Mouse (Mus musculus) hindbrain, embryonic 16.5 days (tissue): ENCODE results near the gene Ppm1b. TPM values are rescaled to one million over a fixed set of nuclear protein-coding genes. Genes with fewer than 3 reads are reported as not detected.

ENCODE experiments used
- ATAC-seq: fragments of 200-750 bp; cut with Nextera tagmentation; 2 replicates; pipeline ENCODE4 v1.8.0; 2017; ENCODE audit warnings: moderate TSS enrichment, moderate library complexity
- H3K27ac ChIP-seq: fragments of 300-500 bp; sonication (generic); 2 replicates; pipeline ENCODE4 v1.5.1; 2014; ENCODE audit warnings: low read depth, mild to moderate bottlenecking, control low read depth, low read length, moderate library complexity
- H3K27me3 ChIP-seq: fragments of 300-500 bp; sonication (generic); replicated peaks from 2 replicates; pipeline ENCODE4 v1.6.1; 2014; ENCODE audit warnings: low read length; ENCODE audit not compliant: control insufficient read depth, insufficient read depth
- H3K36me3 ChIP-seq: fragments of 300-500 bp; sonication (generic); 2 replicates; pipeline ENCODE4 v1.6.1; 2014; ENCODE audit warnings: mild to moderate bottlenecking, low read length, moderate library complexity, mixed read lengths; ENCODE audit not compliant: control insufficient read depth, insufficient read depth
- H3K4me1 ChIP-seq: fragments of 300-500 bp; sonication (generic); 2 replicates; pipeline ENCODE4 v1.6.1; 2014; ENCODE audit warnings: low read depth, low read length; ENCODE audit not compliant: control insufficient read depth, insufficient read depth
- H3K4me2 ChIP-seq: fragments of 300-500 bp; sonication (generic); 2 replicates; pipeline ENCODE4 v1.6.1; 2014; ENCODE audit warnings: mild to moderate bottlenecking, low read length, control low read depth, moderate library complexity
- H3K4me3 ChIP-seq: fragments of 300-500 bp; sonication (generic); 2 replicates; pipeline ENCODE4 v1.5.1; 2014; ENCODE audit warnings: mild to moderate bottlenecking, low read length, control low read depth, moderate library complexity
- H3K9ac ChIP-seq: fragments of 300-500 bp; sonication (generic); 2 replicates; pipeline ENCODE4 v1.6.1; 2014; ENCODE audit warnings: low read depth, mild to moderate bottlenecking, control low read depth, low read length, moderate library complexity
- H3K9me3 ChIP-seq: fragments of 300-500 bp; sonication (generic); 2 replicates; pipeline ENCODE4 v1.6.1; 2014; ENCODE audit warnings: mild to moderate bottlenecking, low read length, moderate library complexity; ENCODE audit not compliant: control insufficient read depth
- WGBS: fragments of 180-500 bp; shearing (Covaris S2); extraction: QIAGEN DNeasy Blood & Tissue Kit; methylation state at CpG from one replicate; pipeline ENCODE4 v1.1.7; 2014; 5-methylcytosine and 5-hydroxymethylcytosine counted together
- polyA plus RNA-seq: library from polyadenylated mRNA; unstranded; fragments of >200 nt; fragmentation: Nextera tagmentation; extraction: Ambion mirVana; gene quantifications from 2 replicates; pipeline ENCODE4 v1.2.1, GENCODE M21; 2015

Gene Ppm1b
- polyA plus RNA-seq, 1 experiment from 2014 or later, result 74.5 TPM

DNA sequence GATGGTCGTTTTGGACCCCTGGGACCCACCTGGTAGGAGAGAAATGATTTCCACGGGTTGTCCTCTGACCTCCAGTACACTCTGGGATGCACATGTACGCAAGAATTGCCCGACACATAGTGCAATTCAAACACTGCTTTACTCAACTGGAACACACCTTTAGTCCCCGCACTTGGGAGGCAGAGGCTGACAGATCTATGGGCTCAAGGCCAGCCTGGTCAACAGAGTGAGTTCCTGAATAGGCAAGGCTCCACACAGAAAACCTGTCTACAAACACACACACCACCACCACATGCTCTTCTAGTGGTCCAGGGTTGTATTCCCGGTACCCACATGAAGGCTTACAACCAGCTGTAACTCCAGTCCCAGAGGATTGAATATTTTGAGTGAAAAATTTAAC, 68.6 kb downstream of the Ppm1b start:
- Histone ChIP-seq H3K4me1 (no peaks in the 10 kb centered on the region), H3K9me3 (no peaks in the 10 kb centered on the region), H3K9ac (no peak overlapping the region), H3K4me2 (no peak overlapping the region), H3K36me3 (no peaks in the 10 kb centered on the region), H3K27me3 (no peaks in the 10 kb centered on the region), H3K4me3 (no peak overlapping the region), H3K27ac (no peak overlapping the region)
- ATAC-seq, result no peak
- WGBS, result 93% methylated on average over 6 of the region's 6 CpGs

GRCm38 (mm10) chr17:85026436-85026835, 69.9 kb downstream of the Ppm1b start:
- H3K36me3 ChIP-seq, result no peaks in the 10 kb centered on the region
- H3K27me3 ChIP-seq, result no peaks in the 10 kb centered on the region
- no peaks in the 10 kb centered on the region for H3K9me3 ChIP-seq
- 89% methylated on average over 6 of the region's 6 CpGs for WGBS
- H3K4me2 ChIP-seq, result no peak overlapping the region
- ATAC-seq, result no peak
- H3K4me3 ChIP-seq, result no peak overlapping the region
- H3K4me1 ChIP-seq, result no peaks in the 10 kb centered on the region
- no peak overlapping the region for H3K9ac ChIP-seq
- no peak overlapping the region for H3K27ac ChIP-seq

- no peak overlapping the region for H3K4me2 ChIP-seq
- H3K9ac ChIP-seq, result no peak overlapping the region
- no peaks in the 10 kb centered on the region for H3K9me3 ChIP-seq
- H3K27me3 ChIP-seq, result no peaks in the 10 kb centered on the region
- 85% methylated on average over 3 of the region's 3 CpGs for WGBS
- ATAC-seq, result no peak
- no peaks in the 10 kb centered on the region for H3K36me3 ChIP-seq
- H3K27ac ChIP-seq, result no peak overlapping the region
- H3K4me1 ChIP-seq, result no peaks in the 10 kb centered on the region
- no peak overlapping the region for H3K4me3 ChIP-seq
Measured at GRCm38 (mm10) chr17:85027247-85027646, 70.7 kb downstream of the Ppm1b start.

DNA sequence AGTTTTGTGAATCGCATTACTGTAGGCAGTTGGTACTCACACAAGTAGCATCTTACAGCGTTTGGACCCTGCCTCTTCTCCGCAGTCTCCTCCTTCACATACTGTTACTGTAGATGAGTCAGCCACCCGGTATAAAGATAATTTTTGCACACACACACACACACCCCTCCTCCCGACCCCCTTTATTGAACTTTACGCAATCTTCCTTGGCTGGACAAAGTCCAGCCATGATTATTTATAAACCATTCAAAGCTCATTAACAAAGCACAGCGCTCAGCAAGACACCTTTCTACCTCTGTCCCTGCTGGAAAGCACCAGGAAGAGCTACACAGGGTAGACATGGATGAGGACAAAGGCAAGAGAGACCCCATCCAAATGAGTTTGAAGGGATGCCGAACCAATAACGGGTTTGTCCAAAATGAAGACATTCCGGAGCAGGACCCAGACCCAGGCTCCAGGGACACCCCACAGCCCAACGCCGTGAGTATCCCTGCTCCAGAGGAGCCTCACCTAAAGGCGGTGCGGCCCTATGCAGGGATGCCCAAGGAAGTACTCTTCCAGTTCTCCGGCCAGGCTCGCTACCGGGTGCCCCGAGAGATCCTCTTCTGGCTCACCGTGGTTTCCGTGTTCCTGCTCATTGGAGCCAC, 71.7 kb downstream of the Ppm1b start, which contains the start of gene Slc3a1:
Slc3a1 (plus strand) TSS at position 284 of the 647 bp plus-strand sequence.
- no peak within 1 kb of the TSS for H3K4me2 ChIP-seq
- H3K9me3 ChIP-seq, result no peaks in the 10 kb centered on the region
- H3K27me3 ChIP-seq, result no peaks in the 10 kb centered on the region
- no peak within 1 kb of the TSS for H3K4me3 ChIP-seq
- ATAC-seq, result no peak
- 87% methylated on average over 20 of the region's 20 CpGs for WGBS
- H3K4me1 ChIP-seq, result no peaks in the 10 kb centered on the region
- no peak within 1 kb of the TSS for H3K27ac ChIP-seq
- H3K36me3 ChIP-seq, result no peaks in the 10 kb centered on the region
- H3K9ac ChIP-seq, result no peak within 1 kb of the TSS

- H3K36me3 ChIP-seq, result no peaks in the 10 kb centered on the region
- H3K9me3 ChIP-seq, result no peaks in the 10 kb centered on the region
- H3K27me3 ChIP-seq, result no peaks in the 10 kb centered on the region
- no peak overlapping the region for H3K9ac ChIP-seq
- H3K4me3 ChIP-seq, result no peak overlapping the region
- no peak overlapping the region for H3K27ac ChIP-seq
- WGBS, result 98% methylated on average over 10 of the region's 10 CpGs
- ATAC-seq, result no peak
- no peak overlapping the region for H3K4me2 ChIP-seq
- H3K4me1 ChIP-seq, result no peaks in the 10 kb centered on the region
Measured at GRCm38 (mm10) chr17:85028797-85029196, 72.3 kb downstream of the Ppm1b start.

GRCm38 (mm10) chr17:85030651-85031050, 74.1 kb downstream of the Ppm1b start:
- Histone ChIP-seq H3K9me3 (no peaks in the 10 kb centered on the region), H3K36me3 (no peaks in the 10 kb centered on the region), H3K4me1 (no peaks in the 10 kb centered on the region), H3K27me3 (no peaks in the 10 kb centered on the region), H3K4me2 (no peak overlapping the region), H3K9ac (no peak overlapping the region), H3K4me3 (no peak overlapping the region), H3K27ac (no peak overlapping the region)
- WGBS, result 81% methylated on average over 5 of the region's 5 CpGs
- ATAC-seq, result no peak

DNA sequence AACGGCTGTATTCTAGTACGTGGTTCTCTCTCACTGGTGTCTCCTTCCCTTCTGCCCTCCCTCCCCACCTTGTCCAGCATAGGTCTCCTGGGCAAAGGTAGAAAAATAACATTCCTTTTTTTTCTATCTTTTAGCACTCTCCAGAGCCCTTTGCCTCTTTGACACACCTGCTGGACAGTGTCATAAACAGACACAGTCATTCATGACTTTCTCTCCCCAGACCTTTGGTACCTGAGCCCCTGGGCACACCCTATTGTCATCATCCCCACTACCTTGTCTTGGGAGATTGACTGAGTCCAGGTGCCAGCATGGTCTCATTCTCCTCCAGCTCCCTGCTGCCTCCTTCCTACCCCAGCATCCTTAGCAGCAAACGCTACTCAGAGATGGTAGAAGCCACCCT, 76.5 kb downstream of the Ppm1b start:
- Histone ChIP-seq H3K4me2 (no peak overlapping the region), H3K27ac (no peak overlapping the region), H3K36me3 (no peaks in the 10 kb centered on the region), H3K27me3 (no peaks in the 10 kb centered on the region), H3K4me3 (no peak overlapping the region), H3K4me1 (no peaks in the 10 kb centered on the region), H3K9me3 (no peaks in the 10 kb centered on the region), H3K9ac (no peak overlapping the region)
- no peak for ATAC-seq
- 91% methylated on average over 3 of the region's 3 CpGs for WGBS

DNA sequence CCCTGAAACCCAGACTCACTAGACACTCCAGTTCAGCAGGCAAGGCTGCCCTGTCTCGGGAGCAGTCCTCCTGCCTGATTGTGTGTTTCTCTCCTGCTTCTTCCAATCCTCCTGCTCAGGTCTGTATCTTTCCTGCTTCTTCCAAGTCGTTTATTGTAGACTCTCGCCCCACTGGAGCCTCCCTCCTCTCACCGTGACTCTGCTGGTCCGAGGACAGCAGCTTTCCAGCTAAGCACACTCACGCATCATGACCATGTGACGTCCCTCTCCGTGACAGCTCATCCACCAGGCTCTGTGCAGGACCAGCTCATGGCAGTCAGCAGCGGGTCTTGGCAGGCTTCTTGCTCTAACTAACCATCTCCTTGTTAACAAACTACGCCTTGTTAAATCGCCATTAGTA, 77.5 kb downstream of the Ppm1b start:
- Histone ChIP-seq H3K27ac (no peak overlapping the region), H3K9ac (no peak overlapping the region), H3K9me3 (no peaks in the 10 kb centered on the region), H3K4me3 (no peak overlapping the region), H3K36me3 (no peaks in the 10 kb centered on the region), H3K4me1 (no peaks in the 10 kb centered on the region), H3K27me3 (no peaks in the 10 kb centered on the region), H3K4me2 (no peak overlapping the region)
- ATAC-seq, result peak; percentile 63
- 56% methylated on average over 11 of the region's 11 CpGs for WGBS

- Histone ChIP-seq H3K27me3 (no peaks in the 10 kb centered on the region), H3K4me1 (no peaks in the 10 kb centered on the region), H3K9me3 (no peaks in the 10 kb centered on the region), H3K4me2 (no peak overlapping the region), H3K4me3 (no peak overlapping the region), H3K27ac (no peak overlapping the region), H3K9ac (no peak overlapping the region), H3K36me3 (no peaks in the 10 kb centered on the region)
- ATAC-seq, result no peak
- 90% methylated on average over 5 of the region's 5 CpGs for WGBS
Measured at GRCm38 (mm10) chr17:85037855-85038254, 81.3 kb downstream of the Ppm1b start.

GRCm38 (mm10) chr17:85038311-85038710, 81.8 kb downstream of the Ppm1b start:
- ATAC-seq, result no peak
- Histone ChIP-seq H3K4me2 (no peak overlapping the region), H3K4me1 (no peaks in the 10 kb centered on the region), H3K27me3 (no peaks in the 10 kb centered on the region), H3K9ac (no peak overlapping the region), H3K9me3 (no peaks in the 10 kb centered on the region), H3K27ac (no peak overlapping the region), H3K4me3 (no peak overlapping the region), H3K36me3 (no peaks in the 10 kb centered on the region)
- 84% methylated on average over 4 of the region's 4 CpGs for WGBS
